Mouse (Mus musculus): Measurements from ENCODE around the gene Mdm1.
A peak's percentile ranks its signal among the peaks of the same experiment; 100 is the strongest.
"Not testable (repeated sequence)": the region's sequence is repeated elsewhere in the genome, so short reads cannot be mapped to it uniquely, and the experiment has no call there.

Mdm1 gene

GRCm38 (mm10) chr10:118125776-118126445, 15.7 kb upstream of the Mdm1 start:
- no peak for DNase-seq

GRCm38 (mm10) chr10:118129001-118129682, 12.5 kb upstream of the Mdm1 start:
- no peak for DNase-seq

GRCm38 (mm10) chr10:118130016-118130415, 11.6 kb upstream of the Mdm1 start:
- DNase-seq: no peak

- DNase-seq: no peak
These were observed 8.6 kb upstream of the Mdm1 start for GRCm38 (mm10) chr10:118132993-118133392.

- no peak for DNase-seq
These were observed 3.1 kb upstream of the Mdm1 start for GRCm38 (mm10) chr10:118138508-118138907.

DNA sequence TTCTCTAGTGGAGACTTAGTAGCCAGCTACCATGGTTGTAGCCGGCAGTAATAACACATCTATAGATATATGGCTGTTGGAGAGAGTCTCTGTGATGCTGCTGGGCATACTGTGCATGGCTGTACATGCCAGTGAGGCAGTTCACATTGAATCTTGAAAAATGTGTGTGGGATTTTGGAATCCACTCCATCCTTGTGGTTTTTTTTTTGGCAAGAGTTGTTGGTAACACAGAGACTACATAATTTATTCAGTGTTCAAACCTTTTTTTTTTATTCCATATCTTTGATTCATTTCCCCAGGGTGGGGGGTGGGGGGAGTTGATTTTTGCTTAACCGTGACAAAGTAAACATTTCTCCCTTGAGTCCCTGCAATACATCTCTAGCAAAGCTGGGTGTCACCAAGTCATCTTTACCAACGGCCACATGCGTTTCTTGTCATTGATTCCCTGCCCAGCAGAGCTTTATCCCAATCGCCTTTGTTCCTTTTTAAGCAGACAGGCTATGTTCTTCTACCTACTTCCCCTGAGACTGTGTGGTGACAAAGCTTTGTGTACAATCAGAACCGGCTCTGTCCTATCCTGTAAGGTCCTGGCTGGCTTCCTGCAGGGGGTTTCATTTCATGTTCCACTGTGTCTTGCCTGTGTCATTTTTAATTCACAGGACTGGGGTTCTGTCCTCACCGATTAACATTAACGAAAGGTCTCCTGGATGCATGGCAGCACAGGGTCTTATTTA, 1.6 kb upstream of the Mdm1 start:
- no peak for DNase-seq

GRCm38 (mm10) chr10:118141884-118142801, 532 bp downstream of the Mdm1 start:
- no peak for DNase-seq

GRCm38 (mm10) chr10:118149381-118149780, 7.8 kb downstream of the Mdm1 start:
- DNase-seq: no peak

DNA sequence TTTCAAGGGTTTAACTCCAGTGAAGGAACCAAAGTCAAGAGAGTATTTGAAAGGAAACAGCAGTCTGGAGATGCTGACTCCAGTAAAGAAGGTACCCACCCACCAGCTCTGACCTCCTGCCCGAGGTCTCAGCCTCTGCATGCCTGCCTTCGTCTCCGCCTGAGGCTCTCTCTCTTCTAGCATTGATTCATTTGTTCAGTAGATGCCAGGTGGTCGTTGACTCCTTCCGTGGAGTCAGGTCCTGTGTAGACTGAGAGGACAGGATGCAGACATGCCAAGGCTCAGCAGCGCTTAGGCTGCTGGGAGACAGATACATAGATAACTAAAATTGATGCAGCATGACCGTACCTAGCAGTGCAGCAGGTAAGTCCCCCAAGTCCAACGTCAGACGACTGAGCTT, 9.3 kb downstream of the Mdm1 start:
- no peak for DNase-seq

DNA sequence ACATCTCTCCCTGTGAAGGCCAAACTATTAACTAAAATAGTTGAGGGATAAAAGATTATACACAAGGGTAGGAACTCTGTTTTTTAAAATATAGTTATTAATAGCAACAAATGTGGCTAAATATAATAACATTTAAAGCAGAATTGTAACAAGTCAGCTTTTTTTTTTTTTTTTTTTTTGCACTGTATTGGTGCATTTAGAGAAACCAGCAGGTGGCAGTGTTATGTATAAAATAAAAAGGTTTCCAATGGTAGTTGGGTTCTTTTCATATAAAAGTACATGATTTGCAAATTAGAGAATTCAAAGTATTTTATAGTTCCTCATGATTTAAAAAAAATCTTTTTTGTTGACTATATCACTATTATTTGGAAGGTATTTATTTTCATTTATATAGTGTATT, 14.3 kb downstream of the Mdm1 start:
- no peak for DNase-seq

DNA sequence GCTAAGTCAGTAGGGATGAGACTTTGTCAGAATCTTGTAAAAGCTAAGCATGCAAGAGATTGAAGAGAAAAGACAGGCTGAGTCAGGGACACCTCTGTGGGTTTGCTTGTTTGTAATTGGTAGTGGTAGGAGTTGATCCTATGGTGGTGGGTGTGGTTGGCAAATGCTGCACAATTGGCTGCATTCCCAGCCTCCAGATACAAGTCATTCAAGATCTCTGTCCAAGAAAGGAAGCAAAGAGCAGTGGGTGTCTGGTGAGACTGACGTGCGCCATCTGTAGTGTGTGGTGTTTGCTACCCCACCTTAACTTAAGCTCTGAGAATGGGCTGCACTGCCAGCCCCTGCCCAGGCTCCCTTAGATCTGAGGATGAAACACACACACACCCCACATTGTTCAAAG, 19.5 kb downstream of the Mdm1 start:
- peak; percentile 31 to 70 for DNase-seq

DNA sequence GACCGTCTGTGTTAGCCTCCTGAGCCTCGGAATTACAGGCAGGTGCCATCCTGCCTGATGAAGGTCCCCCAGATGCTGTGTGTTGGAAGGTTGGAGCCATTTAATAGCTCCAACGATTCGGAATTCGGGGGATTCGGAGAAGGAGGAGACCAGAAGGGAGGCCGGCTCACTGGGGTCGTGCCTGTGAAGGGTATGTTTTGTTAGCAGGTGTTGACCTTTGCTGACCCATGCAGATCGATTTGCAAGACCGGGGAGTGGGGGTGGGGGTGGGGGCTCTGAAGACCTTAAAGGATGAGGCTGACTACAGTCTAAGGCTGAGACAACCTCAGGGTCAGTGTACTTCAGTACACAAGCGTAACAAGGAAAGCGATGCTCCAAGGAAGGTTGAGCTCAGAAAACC, 27.6 kb downstream of the Mdm1 start:
- DNase-seq: no peak

- DNase-seq: no peak
These were observed 30.8 kb downstream of the Mdm1 start for GRCm38 (mm10) chr10:118172416-118172815.

- DNase-seq: no peak
These were observed 31.3 kb downstream of the Mdm1 start for GRCm38 (mm10) chr10:118172876-118173275.

DNA sequence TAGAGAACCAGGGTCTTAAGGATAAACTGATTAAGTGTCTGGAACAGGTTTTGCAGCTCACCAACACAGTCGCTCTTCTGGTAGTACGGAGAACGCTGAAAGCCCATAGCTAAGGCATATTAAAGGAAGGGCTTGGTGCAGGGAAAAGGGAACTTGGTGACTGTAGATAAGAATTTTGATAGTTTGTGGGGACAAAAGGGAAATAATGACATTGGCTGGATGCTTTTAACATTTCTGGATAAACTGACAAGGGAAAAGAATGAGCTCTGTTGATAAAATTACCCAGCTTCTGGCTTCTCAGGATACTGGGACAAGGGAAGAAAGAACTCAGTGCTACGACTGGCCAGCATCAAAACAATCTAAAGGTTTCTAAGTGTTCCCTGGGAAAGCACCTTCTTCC, 33.9 kb downstream of the Mdm1 start:
- DNase-seq: not testable (repeated sequence)

GRCm38 (mm10) chr10:118178735-118179151, 37.1 kb downstream of the Mdm1 start:
- no peak for DNase-seq

DNA sequence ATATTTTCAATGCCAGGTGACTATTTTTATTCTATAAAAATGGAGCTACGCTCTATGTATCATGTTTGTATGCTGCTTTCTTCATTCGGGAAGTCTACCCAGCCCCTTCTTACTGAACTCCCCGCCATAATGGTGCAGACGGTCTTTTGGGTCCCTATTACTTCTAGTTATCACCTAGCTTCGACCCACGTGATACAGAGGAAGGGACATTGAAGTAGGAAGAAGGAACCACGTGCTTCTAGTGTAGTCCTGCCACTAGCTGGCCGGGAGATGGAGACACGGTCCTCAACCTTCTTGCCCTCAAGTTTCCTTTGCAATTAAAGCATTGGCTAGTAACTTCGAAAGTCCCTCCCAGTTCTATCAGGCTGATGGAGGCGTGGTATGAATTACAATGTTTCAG, 37.7 kb downstream of the Mdm1 start:
- DNase-seq: no peak

GRCm38 (mm10) chr10:118195150-118195549, 53.5 kb downstream of the Mdm1 start:
- not testable (repeated sequence) for DNase-seq

DNA sequence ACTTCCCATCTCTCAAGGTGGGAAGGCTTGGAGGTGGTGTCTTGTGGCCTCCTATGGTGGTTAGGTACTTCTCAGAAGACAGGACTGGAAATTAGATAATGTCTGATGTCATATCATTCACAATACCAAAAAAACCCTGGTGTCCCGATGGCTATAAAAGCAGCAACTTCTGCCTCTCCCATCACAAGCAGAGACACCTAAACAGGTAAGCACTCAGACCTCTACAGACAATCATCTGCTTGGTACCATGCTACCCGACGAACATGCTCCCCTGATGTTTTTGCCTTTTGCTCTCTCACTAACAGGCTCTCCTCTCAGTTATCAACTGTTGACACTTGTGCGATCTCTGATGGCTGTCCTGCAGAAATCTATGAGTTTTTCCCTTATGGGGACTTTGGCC, 63.0 kb downstream of the Mdm1 start, which contains the start of gene Il22:
Gene Il22 (plus strand): TSS at position 301 of the 400 bp plus-strand sequence.
- DNase-seq: no peak

DNA sequence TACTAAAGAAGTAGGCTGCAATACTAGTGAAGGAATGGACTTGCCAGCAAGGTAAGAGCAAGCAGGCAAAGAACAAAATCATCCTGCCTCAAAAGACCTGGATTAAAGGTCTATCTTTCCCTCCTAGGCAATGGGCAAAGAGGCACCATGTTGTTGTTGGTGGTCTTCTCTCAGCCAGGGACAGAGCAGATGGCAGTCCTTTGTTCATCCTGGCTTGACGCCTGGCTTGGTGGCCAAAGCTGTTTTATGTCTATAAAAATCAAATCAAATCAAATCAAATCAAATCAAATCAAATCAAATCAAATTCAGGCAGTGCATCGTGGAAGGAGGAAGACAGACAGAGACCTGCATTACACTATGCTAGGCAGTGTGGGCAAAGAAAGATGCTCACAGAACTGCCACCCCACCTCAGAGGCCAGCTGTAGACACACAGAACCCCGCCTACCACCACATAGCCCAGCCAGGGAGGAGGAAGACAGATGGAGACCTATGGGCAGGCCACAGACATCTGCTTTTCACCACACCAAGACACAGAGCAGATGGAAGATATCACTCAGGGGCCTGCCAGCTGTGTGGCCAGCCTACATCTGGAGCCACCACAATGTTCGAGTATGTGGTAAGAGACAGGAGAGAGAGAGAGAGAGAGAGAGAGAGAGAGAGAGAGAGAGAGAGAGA, 74.2 kb downstream of the Mdm1 start:
- DNase-seq: not testable (repeated sequence)

Data from lung, postnatal 4 days (tissue).